Mouse (Mus musculus) lung, adult 18-20 months (tissue): ENCODE data around the gene Btla.

Experiments used
- DNase-seq, 2 experiments: peaks; one replicate each; pipeline ENCODE4 v3.0.0; 2022; ENCODE audit warnings: mixed read lengths in 2 of 2

Btla gene

GRCm38 (mm10) chr16:45259663-45260062 lies 35.5 kb downstream of the Btla start:
- DNase-seq, result no peak

GRCm38 (mm10) chr16:45261321-45261720 lies 37.2 kb downstream of the Btla start:
- no peak for DNase-seq

GRCm38 (mm10) chr16:45262051-45262450 lies 37.9 kb downstream of the Btla start:
- no peak for DNase-seq

- DNase-seq, result no peak
Observed at GRCm38 (mm10) chr16:45269886-45270285, 45.8 kb downstream of the Btla start.

GRCm38 (mm10) chr16:45283093-45283492 lies 59.0 kb downstream of the Btla start:
- DNase-seq, result peak in 1 of 2 experiments; percentile 15

- DNase-seq, result no peak
Observed at GRCm38 (mm10) chr16:45297806-45298205, 73.7 kb downstream of the Btla start.
